Mouse (Mus musculus) midbrain, embryonic 16.5 days (tissue): ENCODE measurements around the gene Erbb2. TPM values are rescaled to one million over a fixed set of nuclear protein-coding genes. Genes with fewer than 3 reads are reported as not detected.

Experiments used
- ATAC-seq: fragments of 200-750 bp; cut with Nextera tagmentation; 2 replicates; pipeline ENCODE4 v1.8.0; 2017; ENCODE audit warnings: moderate TSS enrichment
- H3K27ac ChIP-seq: fragments of 300-500 bp; sonication (generic); 2 replicates; pipeline ENCODE4 v1.5.1; 2014; ENCODE audit warnings: mild to moderate bottlenecking, low read length, mixed read lengths
- H3K27me3 ChIP-seq: fragments of 300-500 bp; sonication (generic); 2 replicates; pipeline ENCODE4 v1.6.1; 2014; ENCODE audit warnings: low read depth, low read length, mixed read lengths; ENCODE audit not compliant: control insufficient read depth, insufficient read depth
- H3K36me3 ChIP-seq: fragments of 300-500 bp; sonication (generic); 2 replicates; pipeline ENCODE4 v1.6.1; 2014; ENCODE audit warnings: mild to moderate bottlenecking, low read length, moderate library complexity, mixed read lengths; ENCODE audit not compliant: control insufficient read depth, insufficient read depth
- H3K4me1 ChIP-seq: fragments of 300-500 bp; sonication (generic); 2 replicates; pipeline ENCODE4 v1.6.1; 2014; ENCODE audit warnings: mild to moderate bottlenecking, low read length, mixed read lengths; ENCODE audit not compliant: control insufficient read depth, insufficient read depth
- H3K4me2 ChIP-seq: fragments of 300-500 bp; sonication (generic); 2 replicates; pipeline ENCODE4 v1.6.1; 2014; ENCODE audit warnings: mild to moderate bottlenecking, low read length, mixed read lengths
- H3K4me3 ChIP-seq: fragments of 300-500 bp; sonication (generic); 2 replicates; pipeline ENCODE4 v1.5.1; 2014; ENCODE audit warnings: low read depth, mild to moderate bottlenecking, low read length, moderate library complexity, mixed read lengths
- H3K9ac ChIP-seq: fragments of 300-500 bp; sonication (generic); 2 replicates; pipeline ENCODE4 v1.6.1; 2014; ENCODE audit warnings: low read depth, low read length, mixed read lengths
- H3K9me3 ChIP-seq: fragments of 300-500 bp; sonication (generic); replicated peaks from 2 replicates; pipeline ENCODE4 v1.6.1; 2014; ENCODE audit warnings: mild to moderate bottlenecking, low read length, mixed read lengths; ENCODE audit not compliant: control insufficient read depth, poor library complexity, severe bottlenecking
- WGBS: fragments of 180-500 bp; shearing (Covaris S2); extraction: QIAGEN DNeasy Blood & Tissue Kit; methylation state at CpG from one replicate; pipeline ENCODE4 v1.1.7; 2014; 5-methylcytosine and 5-hydroxymethylcytosine counted together
- polyA plus RNA-seq: library from polyadenylated mRNA; unstranded; fragments of >200 nt; fragmentation: Nextera tagmentation; extraction: Ambion mirVana; gene quantifications from 2 replicates; pipeline ENCODE4 v1.2.1, GENCODE M21; 2015

The Erbb2 gene
- polyA plus RNA-seq, 1 experiment from 2014 or later: 5.7 TPM

- no peaks in the 10 kb centered on the region for H3K36me3 ChIP-seq
- no peaks in the 10 kb centered on the region for H3K9me3 ChIP-seq
- H3K4me2 ChIP-seq: no peak overlapping the region
- H3K27me3 ChIP-seq: peaks cover 15% of the 10 kb centered on the region
- no peak for ATAC-seq
- H3K27ac ChIP-seq: no peak overlapping the region
- no peaks in the 10 kb centered on the region for H3K4me1 ChIP-seq
- 63% methylated on average over 1 of the region's 1 CpGs for WGBS
- no peak overlapping the region for H3K9ac ChIP-seq
- H3K4me3 ChIP-seq: no peak overlapping the region
Measured at GRCm38 (mm10) chr11:98445238-98445637, 33.0 kb downstream of the Erbb2 start.

- Histone ChIP-seq H3K4me1 (no peaks in the 10 kb centered on the region), H3K9ac (no peak overlapping the region), H3K9me3 (no peaks in the 10 kb centered on the region), H3K4me3 (no peak overlapping the region), H3K36me3 (no peaks in the 10 kb centered on the region), H3K4me2 (no peak overlapping the region), H3K27ac (no peak overlapping the region), H3K27me3 (peaks cover 15% of the 10 kb centered on the region)
- 63% methylated on average over 4 of the region's 4 CpGs for WGBS
- no peak for ATAC-seq
Measured at GRCm38 (mm10) chr11:98445679-98446078, 33.4 kb downstream of the Erbb2 start.

GRCm38 (mm10) chr11:98446213-98446561 lies 33.9 kb downstream of the Erbb2 start, which contains the start of gene Grb7:
Gene Grb7, plus strand, starts transcription at chr11:98446394.
- no peak within 1 kb of the TSS for H3K4me3 ChIP-seq
- WGBS: 9% methylated on average over 5 of the region's 5 CpGs

GRCm38 (mm10) chr11:98446562-98447474 lies 34.5 kb downstream of the Erbb2 start:
- WGBS: 3% methylated on average over 33 of the region's 33 CpGs
- ATAC-seq: no peak
- no peak overlapping the region for H3K27ac ChIP-seq

More at GRCm38 (mm10) chr11:98446213-98446561, 33.9 kb downstream of the Erbb2 start, which contains the start of gene Grb7:
- Histone ChIP-seq H3K27me3 (peaks cover 15% of the 10 kb centered on the region), H3K36me3 (no peaks in the 10 kb centered on the region), H3K4me1 (no peaks in the 10 kb centered on the region), H3K4me2 (peak within 1 kb of the TSS; percentile 26; the same call in 1 of the 2 replicates), H3K9ac (0 out of 2 replicates have a peak within 1 kb of the TSS, but pooled peaks have one; percentile 1), H3K9me3 (no peaks in the 10 kb centered on the region), H3K27ac (no peak within 1 kb of the TSS)
- ATAC-seq: no peak

GRCm38 (mm10) chr11:98447475-98447834 lies 35.2 kb downstream of the Erbb2 start:
- H3K36me3 ChIP-seq: no peaks in the 10 kb centered on the region
- ATAC-seq: no peak
- no peak overlapping the region for H3K4me3 ChIP-seq
- WGBS: 18% methylated on average over 7 of the region's 7 CpGs
- no peaks in the 10 kb centered on the region for H3K4me1 ChIP-seq
- no peaks in the 10 kb centered on the region for H3K9me3 ChIP-seq
- H3K4me2 ChIP-seq: no peak overlapping the region; the same call in 1 of the 2 replicates
- H3K27ac ChIP-seq: no peak overlapping the region
- H3K27me3 ChIP-seq: peaks cover 15% of the 10 kb centered on the region
- H3K9ac ChIP-seq: 0 out of 2 replicates have a peak overlapping the region, but pooled peaks have one; percentile 1

More at GRCm38 (mm10) chr11:98446562-98447474, 34.5 kb downstream of the Erbb2 start:
- H3K4me3 ChIP-seq: no peak overlapping the region
- H3K27me3 ChIP-seq: peaks cover 15% of the 10 kb centered on the region
- H3K9ac ChIP-seq: 0 out of 2 replicates have a peak overlapping the region, but pooled peaks have one; percentile 1
- H3K4me2 ChIP-seq: peak overlapping the region; percentile 26; the same call in 1 of the 2 replicates
- H3K36me3 ChIP-seq: no peaks in the 10 kb centered on the region
- no peaks in the 10 kb centered on the region for H3K9me3 ChIP-seq
- no peaks in the 10 kb centered on the region for H3K4me1 ChIP-seq

- Histone ChIP-seq H3K4me2 (no peak overlapping the region), H3K9ac (no peak overlapping the region), H3K4me1 (no peaks in the 10 kb centered on the region), H3K27ac (no peak overlapping the region), H3K4me3 (no peak overlapping the region), H3K27me3 (peaks cover 15% of the 10 kb centered on the region), H3K36me3 (no peaks in the 10 kb centered on the region), H3K9me3 (no peaks in the 10 kb centered on the region)
- WGBS: 51% methylated on average over 13 of the region's 13 CpGs
- no peak for ATAC-seq
Measured at GRCm38 (mm10) chr11:98448191-98448790, 36.0 kb downstream of the Erbb2 start.

- WGBS: 79% methylated on average over 3 of the region's 3 CpGs
- Histone ChIP-seq H3K27ac (no peak overlapping the region), H3K4me1 (no peaks in the 10 kb centered on the region), H3K4me2 (no peak overlapping the region), H3K9ac (no peak overlapping the region), H3K9me3 (no peaks in the 10 kb centered on the region), H3K27me3 (peaks cover 15% of the 10 kb centered on the region), H3K4me3 (no peak overlapping the region), H3K36me3 (no peaks in the 10 kb centered on the region)
- ATAC-seq: no peak
Measured at GRCm38 (mm10) chr11:98449419-98449818, 37.1 kb downstream of the Erbb2 start.

GRCm38 (mm10) chr11:98449921-98450771 lies 37.9 kb downstream of the Erbb2 start:
- Histone ChIP-seq H3K9me3 (no peaks in the 10 kb centered on the region), H3K36me3 (no peaks in the 10 kb centered on the region), H3K27ac (no peak overlapping the region), H3K4me1 (no peaks in the 10 kb centered on the region), H3K27me3 (peaks cover 15% of the 10 kb centered on the region), H3K9ac (no peak overlapping the region), H3K4me3 (no peak overlapping the region), H3K4me2 (no peak overlapping the region)
- 88% methylated on average over 20 of the region's 20 CpGs for WGBS
- ATAC-seq: no peak
